Mouse (Mus musculus): Measurements from ENCODE around the gene Cobll1.

The Cobll1 gene

DNA sequence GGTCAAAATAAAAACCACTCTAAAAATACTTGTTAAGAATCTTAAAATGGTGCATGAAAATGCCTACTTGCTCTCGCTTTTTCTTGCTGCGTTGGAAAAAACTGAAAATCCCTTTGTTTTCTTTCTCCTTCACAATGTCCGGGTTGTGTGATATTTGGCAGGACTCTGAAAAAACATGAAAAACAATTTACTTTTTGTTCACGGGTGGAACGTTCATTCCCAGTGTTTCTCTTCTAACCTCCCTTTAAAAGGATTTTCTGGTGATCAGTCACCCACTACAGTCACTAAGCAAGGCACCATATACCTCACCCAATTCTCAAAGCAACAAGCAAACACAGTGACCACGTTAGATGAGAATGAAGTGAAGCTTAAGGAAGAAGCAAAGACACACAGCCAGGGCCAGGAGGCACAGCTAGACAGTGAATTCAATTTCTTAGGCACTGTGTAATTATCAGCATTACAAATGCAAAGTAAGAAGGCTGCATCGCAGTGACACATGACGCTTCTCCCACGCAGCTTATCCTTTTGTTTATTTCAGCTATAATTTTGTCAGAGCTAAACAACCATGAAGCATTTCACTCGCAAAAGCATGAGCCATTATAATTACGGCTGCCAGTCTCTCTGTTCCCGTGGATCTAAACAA lies 112.9 kb downstream of the Cobll1 start:
- no peak for DNase-seq (ENCODE audit: low read depth, low spot score)
- H3K36me3 ChIP-seq (ENCODE audit: control insufficient read depth, insufficient read depth, low read length, poor library complexity, severe bottlenecking), result peaks cover 9% of the 10 kb centered on the region; the same call in 1 of the 2 replicates

DNA sequence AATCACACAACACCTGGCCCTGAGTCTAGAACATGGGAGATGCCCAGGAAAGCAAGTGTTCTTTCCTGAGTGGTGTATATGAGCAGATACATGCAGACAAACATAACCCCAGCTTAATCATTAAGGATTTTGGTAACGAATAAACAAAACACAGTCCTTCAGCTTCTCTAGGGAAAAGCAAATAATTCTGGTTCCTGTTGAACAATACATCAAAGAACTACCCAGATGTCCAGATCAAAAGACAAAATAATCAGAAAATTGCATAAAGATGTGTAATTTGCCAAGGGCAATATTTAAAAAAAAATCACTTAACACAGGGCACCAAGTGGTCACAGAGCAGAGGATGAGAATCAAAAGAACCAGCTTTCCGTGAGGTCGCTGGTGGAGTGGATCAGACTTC lies 115.5 kb downstream of the Cobll1 start:
- Histone ChIP-seq H3K27me3 (ENCODE audit: control insufficient read depth, insufficient read depth, low read length, poor library complexity, severe bottlenecking) (no peaks in the 10 kb centered on the region), H3K36me3 (ENCODE audit: control insufficient read depth, insufficient read depth, low read length, poor library complexity, severe bottlenecking) (peaks cover 6% of the 10 kb centered on the region; the same call in 1 of the 2 replicates)
- no peak for DNase-seq (ENCODE audit: low read depth, low spot score)

More for the DNA sequence above, 112.9 kb downstream of the Cobll1 start:
- no peaks in the 10 kb centered on the region for H3K27me3 ChIP-seq (ENCODE audit: control insufficient read depth, insufficient read depth, low read length, poor library complexity, severe bottlenecking)

DNA sequence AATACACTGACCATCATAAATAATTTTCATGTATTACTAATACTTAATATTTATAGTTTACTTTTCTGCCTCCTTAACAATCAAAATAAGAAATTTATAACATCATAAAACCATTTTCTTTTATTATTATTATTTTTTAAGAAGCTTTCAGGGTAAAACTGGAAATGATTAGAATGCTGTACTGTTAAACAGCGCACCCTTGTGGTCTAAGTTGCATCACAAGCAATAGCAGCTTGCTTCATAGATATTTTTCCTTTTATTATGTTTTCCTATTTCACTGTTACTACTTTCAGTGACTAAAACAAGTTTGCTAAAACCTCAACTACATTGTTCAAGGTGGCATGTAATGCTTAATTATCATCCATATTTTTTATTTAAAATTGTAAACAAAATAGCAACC lies 117.8 kb downstream of the Cobll1 start:
- H3K27me3 ChIP-seq (ENCODE audit: control insufficient read depth, insufficient read depth, low read length, poor library complexity, severe bottlenecking), result no peaks in the 10 kb centered on the region
- DNase-seq (ENCODE audit: low read depth, low spot score), result peak; percentile 54
- H3K36me3 ChIP-seq (ENCODE audit: control insufficient read depth, insufficient read depth, low read length, poor library complexity, severe bottlenecking), result peaks cover 6% of the 10 kb centered on the region; the same call in 1 of the 2 replicates

DNA sequence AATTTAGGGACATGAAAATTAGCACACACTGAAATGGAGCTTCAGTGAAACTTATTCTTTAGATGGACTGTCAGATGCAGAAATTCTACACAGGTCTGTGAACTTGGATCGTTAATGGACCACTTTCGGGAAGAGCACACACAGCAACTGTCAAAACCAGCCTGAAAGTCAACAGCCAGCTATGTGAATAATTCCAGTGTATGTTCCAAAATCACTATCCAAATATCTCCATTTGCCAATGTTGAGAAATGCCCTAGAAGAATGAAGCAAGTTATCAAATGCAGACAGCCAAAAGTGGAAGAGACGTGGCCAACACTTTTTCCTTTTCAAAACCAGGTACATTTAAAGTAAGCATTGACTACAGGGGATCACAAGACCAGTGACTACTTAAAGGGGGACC lies 118.2 kb downstream of the Cobll1 start:
- Histone ChIP-seq H3K36me3 (ENCODE audit: control insufficient read depth, insufficient read depth, low read length, poor library complexity, severe bottlenecking) (peaks cover 6% of the 10 kb centered on the region; the same call in 1 of the 2 replicates), H3K27me3 (ENCODE audit: control insufficient read depth, insufficient read depth, low read length, poor library complexity, severe bottlenecking) (no peaks in the 10 kb centered on the region)
- no peak for DNase-seq (ENCODE audit: low read depth, low spot score)

DNA sequence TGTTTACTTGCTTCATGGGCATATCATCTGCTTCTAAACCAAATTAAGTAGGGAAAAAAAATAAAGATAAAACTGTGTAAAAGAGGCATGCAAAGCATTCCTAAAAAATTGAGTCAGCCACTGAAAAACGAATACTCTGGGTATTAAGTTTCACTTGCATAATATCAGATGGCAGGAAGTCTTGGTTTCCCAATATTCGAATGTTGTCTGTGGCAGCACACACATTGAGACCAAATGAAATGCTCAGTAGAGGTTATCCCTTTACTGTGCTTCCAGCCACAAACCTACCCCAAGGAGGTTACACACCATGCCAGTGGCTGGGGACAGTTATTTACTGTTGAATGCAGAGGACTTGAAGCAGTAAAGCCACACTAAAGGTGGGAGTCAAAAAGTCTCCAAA lies 119.1 kb downstream of the Cobll1 start:
- peaks cover 4% of the 10 kb centered on the region; the same call in 1 of the 2 replicates for H3K36me3 ChIP-seq (ENCODE audit: control insufficient read depth, insufficient read depth, low read length, poor library complexity, severe bottlenecking)
- no peak for DNase-seq (ENCODE audit: low read depth, low spot score)
- no peaks in the 10 kb centered on the region for H3K27me3 ChIP-seq (ENCODE audit: control insufficient read depth, insufficient read depth, low read length, poor library complexity, severe bottlenecking)

- DNase-seq (ENCODE audit: low read depth, low spot score), result no peak
- peaks cover 2% of the 10 kb centered on the region; the same call in 1 of the 2 replicates for H3K36me3 ChIP-seq (ENCODE audit: control insufficient read depth, insufficient read depth, low read length, poor library complexity, severe bottlenecking)
- no peaks in the 10 kb centered on the region for H3K27me3 ChIP-seq (ENCODE audit: control insufficient read depth, insufficient read depth, low read length, poor library complexity, severe bottlenecking)
Observed at GRCm38 (mm10) chr2:65119667-65120066, 119.5 kb downstream of the Cobll1 start.

GRCm38 (mm10) chr2:65119076-65119475 lies 120.1 kb downstream of the Cobll1 start:
- H3K27me3 ChIP-seq (ENCODE audit: control insufficient read depth, insufficient read depth, low read length, poor library complexity, severe bottlenecking), result no peaks in the 10 kb centered on the region
- DNase-seq (ENCODE audit: low read depth, low spot score), result no peak
- peaks cover 2% of the 10 kb centered on the region; the same call in 1 of the 2 replicates for H3K36me3 ChIP-seq (ENCODE audit: control insufficient read depth, insufficient read depth, low read length, poor library complexity, severe bottlenecking)

DNA sequence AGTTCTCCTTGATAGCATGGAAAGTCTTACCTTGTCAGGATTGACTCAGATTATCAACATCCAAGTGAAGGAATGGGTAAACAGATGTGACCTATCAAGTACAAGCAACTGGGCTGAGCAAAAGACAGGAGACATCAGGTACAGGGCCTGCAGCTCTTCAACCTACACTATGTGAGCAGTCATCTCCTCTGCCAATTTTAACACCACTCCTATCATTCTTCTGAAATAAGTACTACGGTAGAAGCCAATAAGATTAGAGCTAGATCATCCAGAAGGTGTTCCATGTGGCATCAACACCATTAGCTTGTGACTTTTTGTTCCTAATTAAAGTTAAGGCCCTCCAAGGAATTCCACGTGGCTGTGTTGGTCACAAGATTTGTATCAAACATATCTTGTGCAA lies 121.3 kb downstream of the Cobll1 start:
- DNase-seq (ENCODE audit: low read depth, low spot score), result no peak
- Histone ChIP-seq H3K36me3 (ENCODE audit: control insufficient read depth, insufficient read depth, low read length, poor library complexity, severe bottlenecking) (no peaks in the 10 kb centered on the region), H3K27me3 (ENCODE audit: control insufficient read depth, insufficient read depth, low read length, poor library complexity, severe bottlenecking) (no peaks in the 10 kb centered on the region)

- Histone ChIP-seq H3K27me3 (ENCODE audit: control insufficient read depth, insufficient read depth, low read length, poor library complexity, severe bottlenecking) (no peaks in the 10 kb centered on the region), H3K36me3 (ENCODE audit: control insufficient read depth, insufficient read depth, low read length, poor library complexity, severe bottlenecking) (no peaks in the 10 kb centered on the region)
- no peak for DNase-seq (ENCODE audit: low read depth, low spot score)
Observed at GRCm38 (mm10) chr2:65116428-65117125, 122.6 kb downstream of the Cobll1 start.

- DNase-seq (ENCODE audit: low read depth, low spot score), result no peak
- Histone ChIP-seq H3K36me3 (ENCODE audit: control insufficient read depth, insufficient read depth, low read length, poor library complexity, severe bottlenecking) (no peaks in the 10 kb centered on the region), H3K27me3 (ENCODE audit: control insufficient read depth, insufficient read depth, low read length, poor library complexity, severe bottlenecking) (no peaks in the 10 kb centered on the region)
Observed at GRCm38 (mm10) chr2:65113191-65113590, 126.0 kb downstream of the Cobll1 start.

- no peaks in the 10 kb centered on the region for H3K27me3 ChIP-seq (ENCODE audit: control insufficient read depth, insufficient read depth, low read length, poor library complexity, severe bottlenecking)
- no peak for DNase-seq (ENCODE audit: low read depth, low spot score)
Observed at GRCm38 (mm10) chr2:65104569-65104968, 134.6 kb downstream of the Cobll1 start.

DNA sequence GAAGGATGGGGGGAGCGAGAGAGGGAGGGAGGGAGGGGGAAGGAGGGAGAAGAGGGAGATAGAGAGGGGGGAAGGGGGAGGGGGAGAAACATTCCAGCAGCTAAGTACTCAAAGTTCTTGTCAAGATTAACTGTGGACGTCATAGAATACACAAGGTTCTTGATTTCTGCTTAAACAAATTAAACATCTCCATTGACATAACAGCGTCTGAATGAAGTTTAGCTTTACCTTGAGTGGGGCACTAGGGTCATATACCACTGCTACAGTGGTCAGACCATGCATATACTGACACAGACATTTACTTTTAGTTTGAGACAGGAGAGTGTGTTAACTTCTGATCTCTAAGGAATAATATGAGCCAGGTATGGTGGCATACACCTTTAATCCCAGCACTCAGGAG lies 135.4 kb downstream of the Cobll1 start:
- no peaks in the 10 kb centered on the region for H3K27me3 ChIP-seq (ENCODE audit: control insufficient read depth, insufficient read depth, low read length, poor library complexity, severe bottlenecking)
- peaks cover 19% of the 10 kb centered on the region for H3K36me3 ChIP-seq (ENCODE audit: control insufficient read depth, insufficient read depth, low read length, poor library complexity, severe bottlenecking)
- no peak for DNase-seq (ENCODE audit: low read depth, low spot score)

More at GRCm38 (mm10) chr2:65104569-65104968, 134.6 kb downstream of the Cobll1 start:
- peaks cover 19% of the 10 kb centered on the region for H3K36me3 ChIP-seq (ENCODE audit: control insufficient read depth, insufficient read depth, low read length, poor library complexity, severe bottlenecking)

- Histone ChIP-seq H3K36me3 (ENCODE audit: control insufficient read depth, insufficient read depth, low read length, poor library complexity, severe bottlenecking) (peaks cover 24% of the 10 kb centered on the region), H3K27me3 (ENCODE audit: control insufficient read depth, insufficient read depth, low read length, poor library complexity, severe bottlenecking) (no peaks in the 10 kb centered on the region)
- DNase-seq (ENCODE audit: low read depth, low spot score), result no peak
Observed at GRCm38 (mm10) chr2:65101388-65101787, 137.8 kb downstream of the Cobll1 start.

- no peak for DNase-seq (ENCODE audit: low read depth, low spot score)
- H3K36me3 ChIP-seq (ENCODE audit: control insufficient read depth, insufficient read depth, low read length, poor library complexity, severe bottlenecking), result peaks cover 17% of the 10 kb centered on the region
- H3K27me3 ChIP-seq (ENCODE audit: control insufficient read depth, insufficient read depth, low read length, poor library complexity, severe bottlenecking), result no peaks in the 10 kb centered on the region
Observed at GRCm38 (mm10) chr2:65100001-65100400, 139.2 kb downstream of the Cobll1 start.

DNA sequence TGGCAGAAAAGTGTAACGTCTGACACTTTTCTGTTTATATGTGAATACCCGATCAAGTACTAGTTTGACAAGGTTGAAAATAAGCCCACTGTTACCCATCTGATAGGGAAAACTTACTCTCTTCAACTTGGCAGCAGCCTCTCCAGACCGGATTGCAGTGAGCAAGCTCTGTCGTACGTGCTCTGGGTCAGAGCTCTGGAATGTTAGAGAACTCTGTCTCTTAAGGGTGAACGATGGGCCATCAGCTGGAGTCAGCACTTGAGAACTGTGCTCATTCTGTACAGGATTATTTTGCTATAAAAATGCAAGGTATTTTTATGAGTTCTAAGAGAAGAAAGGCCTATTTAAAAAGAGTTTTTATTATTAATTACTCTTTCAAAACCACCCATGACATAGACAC lies 143.6 kb downstream of the Cobll1 start:
- Histone ChIP-seq H3K27me3 (ENCODE audit: control insufficient read depth, insufficient read depth, low read length, poor library complexity, severe bottlenecking) (no peaks in the 10 kb centered on the region), H3K36me3 (ENCODE audit: control insufficient read depth, insufficient read depth, low read length, poor library complexity, severe bottlenecking) (peaks cover 10% of the 10 kb centered on the region)
- no peak for DNase-seq (ENCODE audit: low read depth, low spot score)
